Mouse (Mus musculus): ENCODE results near the gene Taf12. TPM values are rescaled to one million over a fixed set of nuclear protein-coding genes. Genes with fewer than 3 reads are reported as not detected.

Gene Taf12
- polyA plus RNA-seq, 1 experiment from 2014 or later, result 29.9 TPM

GRCm38 (mm10) chr4:132311801-132312200 is 37.6 kb downstream of the Taf12 start:
- Histone ChIP-seq H3K36me3 (ENCODE audit: inconsistent target) (peaks cover 46% of the 10 kb centered on the region), H3K4me3 (ENCODE audit: inconsistent target) (no peak overlapping the region), H3K27ac (no peak overlapping the region), H3K79me2 (ENCODE audit: inconsistent target) (peaks cover 14% of the 10 kb centered on the region)
- 92% methylated on average over 3 of the region's 3 CpGs for WGBS (ENCODE audit: missing documents)

- 99% methylated on average over 5 of the region's 5 CpGs for WGBS (ENCODE audit: missing documents)
- no peak overlapping the region for H3K27ac ChIP-seq
- no peak overlapping the region for H3K4me3 ChIP-seq (ENCODE audit: inconsistent target)
- H3K79me2 ChIP-seq (ENCODE audit: inconsistent target), result peaks cover 14% of the 10 kb centered on the region
- peaks cover 51% of the 10 kb centered on the region for H3K36me3 ChIP-seq (ENCODE audit: inconsistent target)
These were observed 38.5 kb downstream of the Taf12 start for GRCm38 (mm10) chr4:132312627-132313026.

DNA sequence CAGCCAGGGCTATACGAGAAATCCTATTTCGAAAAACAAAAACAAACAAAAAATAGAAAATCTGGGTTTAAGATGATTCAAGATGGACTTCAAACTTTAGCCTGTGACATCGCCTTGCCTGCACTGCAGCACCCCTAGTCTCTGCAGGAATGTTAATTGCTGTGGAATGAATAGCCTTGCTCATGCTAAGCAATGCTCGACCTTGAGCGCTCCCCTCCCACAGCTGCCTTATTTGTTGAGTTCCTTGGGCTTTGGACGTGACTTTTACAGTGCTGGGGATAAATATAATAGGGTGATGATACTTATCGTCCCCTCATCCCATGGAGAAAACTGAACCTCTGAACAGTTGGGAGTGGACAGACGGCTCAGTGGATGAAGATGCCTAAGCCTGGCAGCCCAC is 41.5 kb downstream of the Taf12 start:
- Histone ChIP-seq H3K4me3 (ENCODE audit: inconsistent target) (no peak overlapping the region), H3K36me3 (ENCODE audit: inconsistent target) (peaks cover 58% of the 10 kb centered on the region), H3K79me2 (ENCODE audit: inconsistent target) (no peaks in the 10 kb centered on the region), H3K27ac (no peak overlapping the region)
- WGBS (ENCODE audit: missing documents), result 96% methylated on average over 8 of the region's 8 CpGs

- WGBS (ENCODE audit: missing documents), result 93% methylated on average over 5 of the region's 5 CpGs
- peaks cover 26% of the 10 kb centered on the region for H3K36me3 ChIP-seq (ENCODE audit: inconsistent target)
- no peak overlapping the region for H3K4me3 ChIP-seq (ENCODE audit: inconsistent target)
- H3K79me2 ChIP-seq (ENCODE audit: inconsistent target), result peaks cover 21% of the 10 kb centered on the region
- H3K27ac ChIP-seq, result no peak overlapping the region
These were observed 52.3 kb downstream of the Taf12 start for GRCm38 (mm10) chr4:132326481-132326880.

GRCm38 (mm10) chr4:132328391-132328982 is 54.3 kb downstream of the Taf12 start:
- Histone ChIP-seq H3K79me2 (ENCODE audit: inconsistent target) (peaks cover 21% of the 10 kb centered on the region), H3K4me3 (ENCODE audit: inconsistent target) (peak overlapping the region; percentile 73), H3K27ac (peak overlapping the region; percentile 62), H3K36me3 (ENCODE audit: inconsistent target) (peaks cover 14% of the 10 kb centered on the region)
- 69% methylated on average over 14 of the region's 14 CpGs for WGBS (ENCODE audit: missing documents)

- Histone ChIP-seq H3K27ac (peak within 1 kb of the TSS; percentile 62), H3K4me3 (ENCODE audit: inconsistent target) (peak within 1 kb of the TSS; percentile 73), H3K36me3 (ENCODE audit: inconsistent target) (peaks cover 20% of the 10 kb centered on the region), H3K79me2 (ENCODE audit: inconsistent target) (peaks cover 21% of the 10 kb centered on the region)
- WGBS (ENCODE audit: missing documents), result under 1% methylated on average over 50 of the region's 52 CpGs
These were observed 55.1 kb downstream of the Taf12 start, which contains the start of gene Trnau1ap for GRCm38 (mm10) chr4:132329115-132329834. Gene Trnau1ap, minus strand, starts transcription at chr4:132329538.

DNA sequence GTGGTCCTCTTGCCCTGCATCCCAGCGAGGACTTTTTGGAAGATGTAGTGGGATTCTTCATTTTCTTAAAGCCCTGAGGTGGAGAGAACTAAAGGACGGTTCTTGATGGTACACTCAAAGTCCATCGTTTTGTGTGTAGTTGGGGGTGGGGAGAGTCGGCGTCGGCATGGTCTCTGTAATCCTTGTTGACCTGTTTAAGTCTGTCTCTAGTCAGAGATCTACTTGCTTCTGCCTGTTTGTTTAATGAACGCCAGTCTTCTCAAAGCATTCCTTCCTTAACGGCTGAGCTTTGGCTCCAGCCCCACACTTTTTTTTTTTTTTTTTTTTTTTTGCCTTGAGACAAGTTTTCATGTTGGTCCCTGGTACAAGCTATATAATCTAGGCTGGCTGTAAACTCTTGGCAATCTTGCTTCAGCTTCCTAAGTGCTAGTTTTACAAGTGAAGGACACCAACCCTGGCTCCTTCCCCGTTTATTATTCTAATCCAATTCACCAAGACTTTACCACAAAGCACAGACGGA is 55.7 kb downstream of the Taf12 start:
- H3K27ac ChIP-seq, result peak overlapping the region; percentile 28
- 23% methylated on average over 10 of the region's 10 CpGs for WGBS (ENCODE audit: missing documents)
- H3K4me3 ChIP-seq (ENCODE audit: inconsistent target), result peak overlapping the region; percentile 73
- H3K79me2 ChIP-seq (ENCODE audit: inconsistent target), result peaks cover 21% of the 10 kb centered on the region
- H3K36me3 ChIP-seq (ENCODE audit: inconsistent target), result peaks cover 21% of the 10 kb centered on the region

GRCm38 (mm10) chr4:132331960-132332359 is 57.8 kb downstream of the Taf12 start:
- H3K36me3 ChIP-seq (ENCODE audit: inconsistent target), result peaks cover 11% of the 10 kb centered on the region
- no peak overlapping the region for H3K27ac ChIP-seq
- 87% methylated on average over 3 of the region's 3 CpGs for WGBS (ENCODE audit: missing documents)
- H3K4me3 ChIP-seq (ENCODE audit: inconsistent target), result no peak overlapping the region
- peaks cover 20% of the 10 kb centered on the region for H3K79me2 ChIP-seq (ENCODE audit: inconsistent target)

DNA sequence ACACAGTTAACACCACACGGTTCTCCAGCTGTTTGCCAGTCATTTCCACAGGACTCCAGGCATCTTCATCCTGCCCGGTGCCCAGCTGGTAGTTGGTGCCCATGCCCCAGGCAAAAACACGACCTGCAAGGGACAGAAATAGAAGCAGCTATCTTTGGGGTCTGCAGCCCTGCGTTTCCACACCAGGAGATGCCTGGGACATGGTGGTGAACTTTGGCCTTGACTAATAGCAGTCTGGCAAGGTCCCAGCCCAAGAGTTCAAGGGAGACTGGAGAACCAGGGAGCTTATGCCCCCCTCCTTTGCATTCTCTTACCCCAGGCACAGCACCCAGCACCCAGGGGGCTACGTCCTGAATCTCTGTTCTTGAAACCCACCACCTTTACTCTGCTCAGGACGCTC is 58.7 kb downstream of the Taf12 start:
- Histone ChIP-seq H3K4me3 (ENCODE audit: inconsistent target) (no peak overlapping the region), H3K36me3 (ENCODE audit: inconsistent target) (peaks cover 11% of the 10 kb centered on the region)
- WGBS (ENCODE audit: missing documents), result 92% methylated on average over 6 of the region's 6 CpGs

DNA sequence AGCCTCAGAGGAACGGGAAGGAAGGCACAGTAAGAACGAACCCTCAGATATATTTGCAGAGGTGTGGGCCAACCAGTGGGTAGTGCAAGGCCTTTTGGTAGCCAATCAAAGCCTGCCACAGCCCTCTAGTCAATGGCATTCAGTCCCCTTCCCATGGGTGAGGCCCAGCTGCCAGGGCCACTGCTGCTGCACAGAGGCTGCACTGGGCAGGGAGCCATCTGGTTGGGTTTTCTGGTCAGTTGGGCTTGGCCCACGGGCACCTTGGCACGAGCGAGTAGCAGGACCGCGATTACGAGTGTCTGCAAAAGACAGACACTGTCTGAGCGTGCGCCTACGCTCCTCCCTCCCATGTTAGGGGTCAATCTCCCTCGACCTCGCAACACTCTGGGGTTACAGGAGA is 64.8 kb downstream of the Taf12 start:
- Histone ChIP-seq H3K27ac (no peak overlapping the region), H3K36me3 (ENCODE audit: inconsistent target) (peaks cover 8% of the 10 kb centered on the region), H3K79me2 (ENCODE audit: inconsistent target) (peaks cover 59% of the 10 kb centered on the region), H3K4me3 (ENCODE audit: inconsistent target) (no peak overlapping the region)
- 93% methylated on average over 13 of the region's 13 CpGs for WGBS (ENCODE audit: missing documents)

More for the DNA sequence above, 58.7 kb downstream of the Taf12 start:
- H3K79me2 ChIP-seq (ENCODE audit: inconsistent target), result peaks cover 16% of the 10 kb centered on the region
- no peak overlapping the region for H3K27ac ChIP-seq

DNA sequence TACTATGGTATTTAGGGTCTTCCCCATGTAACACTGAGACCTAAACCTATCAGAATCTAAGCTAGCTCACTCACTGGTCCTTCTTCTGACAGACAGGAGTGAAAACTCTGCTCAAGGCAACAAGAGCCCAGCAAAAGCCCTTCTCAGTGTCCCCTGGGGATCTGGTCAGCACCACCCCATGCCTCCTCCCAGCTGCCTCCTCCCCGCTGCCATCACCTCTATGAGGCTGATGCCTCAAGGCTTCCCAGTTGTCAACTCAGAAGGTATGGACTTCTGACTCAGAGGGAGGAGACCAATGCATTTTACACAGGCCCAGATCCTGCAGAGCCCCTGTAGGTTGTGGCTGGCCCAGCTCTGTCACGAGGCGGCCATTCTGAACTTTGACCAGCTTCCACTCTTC is 67.3 kb downstream of the Taf12 start:
- Histone ChIP-seq H3K27ac (no peak overlapping the region), H3K36me3 (ENCODE audit: inconsistent target) (no peaks in the 10 kb centered on the region), H3K79me2 (ENCODE audit: inconsistent target) (peaks cover 71% of the 10 kb centered on the region), H3K4me3 (ENCODE audit: inconsistent target) (no peak overlapping the region)
- 97% methylated on average over 3 of the region's 3 CpGs for WGBS (ENCODE audit: missing documents)

- Histone ChIP-seq H3K79me2 (ENCODE audit: inconsistent target) (peaks cover 56% of the 10 kb centered on the region), H3K4me3 (ENCODE audit: inconsistent target) (peak overlapping the region; percentile 76), H3K27ac (peak overlapping the region; percentile 46), H3K36me3 (ENCODE audit: inconsistent target) (no peaks in the 10 kb centered on the region)
- WGBS (ENCODE audit: missing documents), result 3% methylated on average over 13 of the region's 13 CpGs
These were observed 70.4 kb downstream of the Taf12 start for GRCm38 (mm10) chr4:132344403-132345134.

Measured in macrophage (primary cell).